Mouse (Mus musculus) G1E (cell line): ENCODE data around the gene Dcst2.

Source experiments
- CTCF ChIP-seq: IDR thresholded peaks from 2 replicates; pipeline ENCODE4 v1.5.1; 2012; ENCODE audit warnings: low read depth, low read length, inconsistent platforms, mixed read lengths
- POLR2AphosphoS5 ChIP-seq: IDR thresholded peaks from 2 replicates; pipeline ENCODE4 v1.6.1; 2012; ENCODE audit warnings: low read depth, low read length, inconsistent platforms; ENCODE audit not compliant: insufficient replicate concordance

- TF ChIP-seq CTCF (no peak), POLR2AphosphoS5 (no peak)
Measured at GRCm38 (mm10) chr3:89322131-89322500, 39.7 kb upstream of the Dcst2 start.
